Mouse (Mus musculus): Measurements from ENCODE around the gene Hnrnpa1.

DNA sequence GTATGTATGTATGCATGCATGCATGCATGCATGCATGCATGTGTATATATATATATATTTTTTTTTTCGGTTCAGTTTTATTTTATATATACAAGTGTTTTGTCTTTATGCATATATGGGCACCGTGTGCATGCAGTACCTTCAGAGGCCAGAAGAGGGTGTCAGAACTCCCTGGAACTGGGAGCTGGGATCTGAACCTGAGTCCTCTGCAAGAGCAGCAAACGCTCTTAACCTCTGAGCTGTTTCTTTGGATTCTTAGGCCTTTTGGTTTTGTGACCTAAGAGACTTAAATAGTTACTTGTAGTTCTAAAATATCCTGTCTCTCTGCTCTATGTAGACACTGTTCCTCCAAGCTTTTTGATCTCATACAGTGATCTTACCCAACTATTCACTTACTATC lies 43.8 kb downstream of the Hnrnpa1 start:
- TF ChIP-seq POLR2A (IDR thresholded peaks at IDR 0.05; ENCODE audit: low read depth, low read length) (no peak), CTCF (IDR thresholded peaks at IDR 0.05; ENCODE audit: extremely low read depth, insufficient read depth, insufficient read length, insufficient replicate concordance) (peak; percentile 37; the same call in 1 of the 2 replicates)
